Mouse (Mus musculus): ENCODE measurements around the gene Spata45. TPM values are rescaled to one million over a fixed set of nuclear protein-coding genes. Genes with fewer than 3 reads are reported as not detected.

Spata45 gene
- polyA plus RNA-seq, 1 experiment from 2014 or later = not detected

DNA sequence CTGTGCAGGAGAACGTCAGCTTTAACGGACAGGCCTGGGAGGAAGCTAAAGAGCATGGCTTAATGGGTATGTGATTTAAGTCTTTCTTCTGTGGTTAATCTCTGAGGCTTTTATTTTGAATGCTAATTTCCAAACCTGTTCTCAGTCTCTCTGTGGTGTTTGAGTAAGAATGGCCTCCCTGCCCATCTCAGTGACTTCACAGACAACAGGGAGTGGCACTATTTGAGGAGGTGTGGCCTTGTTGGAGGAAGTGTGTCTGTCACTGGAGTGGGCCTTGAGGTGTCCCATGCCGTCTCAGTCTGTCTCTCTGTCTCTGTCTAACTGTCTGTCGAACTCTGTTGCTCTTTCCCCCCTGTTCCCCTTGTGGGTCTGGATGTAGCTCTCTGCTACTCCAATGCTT lies 28.7 kb downstream of the Spata45 start:
- ATAC-seq (replicated peaks; ENCODE audit: low FRiP score) (no peak), DNase-seq (ENCODE audit: low spot score) (no peak)
- no peak overlapping the region for H3K9ac ChIP-seq (ENCODE audit: low read length)
- H3K27me3 ChIP-seq (ENCODE audit: control insufficient read depth, insufficient read depth, low read length) = no peaks in the 10 kb centered on the region
- no peaks in the 10 kb centered on the region for H3K9me3 ChIP-seq (ENCODE audit: control insufficient read depth, low read length)
- no peak overlapping the region for H3K4me2 ChIP-seq (ENCODE audit: low read depth, low read length, severe bottlenecking)
- no peak overlapping the region for H3K4me3 ChIP-seq (ENCODE audit: low read depth, low read length)
- no peaks in the 10 kb centered on the region for H3K36me3 ChIP-seq (ENCODE audit: control insufficient read depth, insufficient read depth, low read length)
- no peak overlapping the region for H3K27ac ChIP-seq (ENCODE audit: low read depth, low read length)
- peaks cover 3% of the 10 kb centered on the region; the same call in 1 of the 2 replicates for H3K4me1 ChIP-seq (replicated peaks; ENCODE audit: control insufficient read depth, insufficient read depth, low read length)
- 81% methylated on average over 4 of the region's 4 CpGs for WGBS

GRCm38 (mm10) chr1:191068377-191068776 lies 31.9 kb downstream of the Spata45 start:
- Histone ChIP-seq H3K27me3 (ENCODE audit: control insufficient read depth, insufficient read depth, low read length) (no peaks in the 10 kb centered on the region), H3K36me3 (ENCODE audit: control insufficient read depth, insufficient read depth, low read length) (peaks cover 10% of the 10 kb centered on the region; the same call in 1 of the 2 replicates), H3K4me3 (ENCODE audit: low read depth, low read length) (no peak overlapping the region), H3K4me2 (ENCODE audit: low read depth, low read length, severe bottlenecking) (no peak overlapping the region), H3K4me1 (replicated peaks; ENCODE audit: control insufficient read depth, insufficient read depth, low read length) (peaks cover 3% of the 10 kb centered on the region; the same call in 1 of the 2 replicates), H3K9me3 (ENCODE audit: control insufficient read depth, low read length) (no peaks in the 10 kb centered on the region), H3K27ac (ENCODE audit: low read depth, low read length) (no peak overlapping the region), H3K9ac (ENCODE audit: low read length) (no peak overlapping the region)
- no peak for DNase-seq (ENCODE audit: low spot score)
- 83% methylated on average over 5 of the region's 5 CpGs for WGBS
- no peak for ATAC-seq (replicated peaks; ENCODE audit: low FRiP score)

- peaks cover 10% of the 10 kb centered on the region; the same call in 1 of the 2 replicates for H3K36me3 ChIP-seq (ENCODE audit: control insufficient read depth, insufficient read depth, low read length)
- no peak overlapping the region for H3K4me3 ChIP-seq (ENCODE audit: low read depth, low read length)
- H3K27me3 ChIP-seq (ENCODE audit: control insufficient read depth, insufficient read depth, low read length) = no peaks in the 10 kb centered on the region
- ATAC-seq (replicated peaks; ENCODE audit: low FRiP score) (no peak), DNase-seq (ENCODE audit: low spot score) (no peak)
- no peak overlapping the region for H3K4me2 ChIP-seq (ENCODE audit: low read depth, low read length, severe bottlenecking)
- no peaks in the 10 kb centered on the region for H3K4me1 ChIP-seq (replicated peaks; ENCODE audit: control insufficient read depth, insufficient read depth, low read length)
- no peak overlapping the region for H3K27ac ChIP-seq (ENCODE audit: low read depth, low read length)
- H3K9ac ChIP-seq (ENCODE audit: low read length) = no peak overlapping the region
- no peaks in the 10 kb centered on the region for H3K9me3 ChIP-seq (ENCODE audit: control insufficient read depth, low read length)
- 85% methylated on average over 4 of the region's 4 CpGs for WGBS
These were observed 33.8 kb downstream of the Spata45 start for GRCm38 (mm10) chr1:191070259-191070658.

- H3K36me3 ChIP-seq (ENCODE audit: control insufficient read depth, insufficient read depth, low read length) = peaks cover 10% of the 10 kb centered on the region; the same call in 1 of the 2 replicates
- H3K27ac ChIP-seq (ENCODE audit: low read depth, low read length) = no peak overlapping the region
- H3K4me3 ChIP-seq (ENCODE audit: low read depth, low read length) = no peak overlapping the region
- no peak for ATAC-seq (replicated peaks; ENCODE audit: low FRiP score)
- no peak for DNase-seq (ENCODE audit: low spot score)
- H3K4me1 ChIP-seq (replicated peaks; ENCODE audit: control insufficient read depth, insufficient read depth, low read length) = no peaks in the 10 kb centered on the region
- H3K9me3 ChIP-seq (ENCODE audit: control insufficient read depth, low read length) = no peaks in the 10 kb centered on the region
- no peak overlapping the region for H3K4me2 ChIP-seq (ENCODE audit: low read depth, low read length, severe bottlenecking)
- H3K27me3 ChIP-seq (ENCODE audit: control insufficient read depth, insufficient read depth, low read length) = no peaks in the 10 kb centered on the region
- 93% methylated on average over 6 of the region's 6 CpGs for whole genome bisulfite sequencing
- H3K9ac ChIP-seq (ENCODE audit: low read length) = no peak overlapping the region
These were observed 35.2 kb downstream of the Spata45 start for GRCm38 (mm10) chr1:191071613-191072012.

GRCm38 (mm10) chr1:191072329-191072913 lies 36.0 kb downstream of the Spata45 start:
- Histone ChIP-seq H3K4me3 (ENCODE audit: low read depth, low read length) (no peak overlapping the region), H3K9ac (ENCODE audit: low read length) (no peak overlapping the region), H3K27ac (ENCODE audit: low read depth, low read length) (no peak overlapping the region), H3K4me2 (ENCODE audit: low read depth, low read length, severe bottlenecking) (no peak overlapping the region), H3K4me1 (replicated peaks; ENCODE audit: control insufficient read depth, insufficient read depth, low read length) (no peaks in the 10 kb centered on the region), H3K9me3 (ENCODE audit: control insufficient read depth, low read length) (no peaks in the 10 kb centered on the region), H3K27me3 (ENCODE audit: control insufficient read depth, insufficient read depth, low read length) (no peaks in the 10 kb centered on the region), H3K36me3 (ENCODE audit: control insufficient read depth, insufficient read depth, low read length) (peaks cover 10% of the 10 kb centered on the region; the same call in 1 of the 2 replicates)
- 94% methylated on average over 16 of the region's 16 CpGs for WGBS
- ATAC-seq (replicated peaks; ENCODE audit: low FRiP score) (no peak), DNase-seq (ENCODE audit: low spot score) (no peak)

- ATAC-seq (replicated peaks; ENCODE audit: low FRiP score) = no peak
- Histone ChIP-seq H3K4me3 (ENCODE audit: low read depth, low read length) (no peak overlapping the region), H3K9me3 (ENCODE audit: control insufficient read depth, low read length) (no peaks in the 10 kb centered on the region), H3K27me3 (ENCODE audit: control insufficient read depth, insufficient read depth, low read length) (no peaks in the 10 kb centered on the region), H3K9ac (ENCODE audit: low read length) (no peak overlapping the region), H3K4me1 (replicated peaks; ENCODE audit: control insufficient read depth, insufficient read depth, low read length) (no peaks in the 10 kb centered on the region), H3K27ac (ENCODE audit: low read depth, low read length) (no peak overlapping the region), H3K4me2 (ENCODE audit: low read depth, low read length, severe bottlenecking) (no peak overlapping the region), H3K36me3 (ENCODE audit: control insufficient read depth, insufficient read depth, low read length) (peaks cover 10% of the 10 kb centered on the region; the same call in 1 of the 2 replicates)
- no peak for DNase-seq (ENCODE audit: low spot score)
- 84% methylated on average over 6 of the region's 6 CpGs for WGBS
These were observed 36.6 kb downstream of the Spata45 start for GRCm38 (mm10) chr1:191073001-191073400.

GRCm38 (mm10) chr1:191073486-191073885 lies 37.0 kb downstream of the Spata45 start:
- Histone ChIP-seq H3K4me1 (replicated peaks; ENCODE audit: control insufficient read depth, insufficient read depth, low read length) (no peaks in the 10 kb centered on the region), H3K9ac (ENCODE audit: low read length) (no peak overlapping the region), H3K4me3 (ENCODE audit: low read depth, low read length) (no peak overlapping the region), H3K27ac (ENCODE audit: low read depth, low read length) (no peak overlapping the region), H3K36me3 (ENCODE audit: control insufficient read depth, insufficient read depth, low read length) (peaks cover 10% of the 10 kb centered on the region; the same call in 1 of the 2 replicates), H3K4me2 (ENCODE audit: low read depth, low read length, severe bottlenecking) (no peak overlapping the region), H3K27me3 (ENCODE audit: control insufficient read depth, insufficient read depth, low read length) (no peaks in the 10 kb centered on the region), H3K9me3 (ENCODE audit: control insufficient read depth, low read length) (no peaks in the 10 kb centered on the region)
- no peak for ATAC-seq (replicated peaks; ENCODE audit: low FRiP score)
- DNase-seq (ENCODE audit: low spot score) = no peak
- WGBS = 92% methylated on average over 4 of the region's 4 CpGs

- Histone ChIP-seq H3K4me1 (replicated peaks; ENCODE audit: control insufficient read depth, insufficient read depth, low read length) (no peaks in the 10 kb centered on the region), H3K27ac (ENCODE audit: low read depth, low read length) (no peak overlapping the region), H3K9ac (ENCODE audit: low read length) (no peak overlapping the region), H3K9me3 (ENCODE audit: control insufficient read depth, low read length) (no peaks in the 10 kb centered on the region), H3K36me3 (ENCODE audit: control insufficient read depth, insufficient read depth, low read length) (peaks cover 9% of the 10 kb centered on the region; the same call in 1 of the 2 replicates), H3K4me2 (ENCODE audit: low read depth, low read length, severe bottlenecking) (no peak overlapping the region; the same call in 1 of the 2 replicates), H3K4me3 (ENCODE audit: low read depth, low read length) (no peak overlapping the region), H3K27me3 (ENCODE audit: control insufficient read depth, insufficient read depth, low read length) (no peaks in the 10 kb centered on the region)
- 72% methylated on average over 10 of the region's 10 CpGs for WGBS
- no peak for ATAC-seq (replicated peaks; ENCODE audit: low FRiP score)
- peak; percentile 66 for DNase-seq (ENCODE audit: low spot score)
These were observed 38.9 kb downstream of the Spata45 start for GRCm38 (mm10) chr1:191075199-191075883.
